Mouse (Mus musculus) embryonic fibroblast, embryonic 13.5 days (primary cell): ENCODE measurements around the gene Dst.

Experiments
- CTCF ChIP-seq: IDR thresholded peaks from 2 replicates; pipeline ENCODE4 v1.5.1; 2011; ENCODE audit warnings: mild to moderate bottlenecking, control low read depth, low read length, moderate library complexity, borderline replicate concordance; ENCODE audit not compliant: insufficient read depth
- POLR2A ChIP-seq: IDR thresholded peaks from 2 replicates; pipeline ENCODE4 v1.6.1; 2011; ENCODE audit warnings: low read depth, mild to moderate bottlenecking, control low read depth, low read length, moderate library complexity

DNA sequence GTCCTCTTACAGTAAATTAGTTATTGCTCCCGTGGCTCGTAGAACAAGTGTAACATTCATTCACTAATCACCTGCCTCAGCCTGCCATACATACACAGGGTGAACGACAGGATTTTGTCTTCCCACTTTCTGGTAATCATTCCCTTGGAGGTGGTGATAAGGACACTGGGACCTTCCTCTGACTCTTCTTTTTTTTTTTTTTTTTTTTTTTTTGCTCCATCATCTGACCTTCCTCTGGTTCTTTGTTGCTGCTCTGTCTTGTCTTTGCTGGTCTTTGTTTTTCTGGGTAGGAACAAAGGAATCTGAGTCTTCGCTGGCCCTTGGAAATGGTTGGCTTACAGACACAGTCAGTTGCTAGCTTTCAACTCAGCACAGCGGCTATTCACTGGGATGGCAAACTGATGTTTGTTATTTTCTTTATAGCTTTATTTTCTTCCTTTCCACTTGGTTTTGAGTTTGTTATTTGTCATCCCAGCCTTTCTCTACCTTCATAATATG, 157.6 kb downstream of the Dst start:
- TF ChIP-seq CTCF (no peak), POLR2A (no peak)
